8 mouse cellular contexts compared by ENCODE assay signal in the genomic region with DNA sequence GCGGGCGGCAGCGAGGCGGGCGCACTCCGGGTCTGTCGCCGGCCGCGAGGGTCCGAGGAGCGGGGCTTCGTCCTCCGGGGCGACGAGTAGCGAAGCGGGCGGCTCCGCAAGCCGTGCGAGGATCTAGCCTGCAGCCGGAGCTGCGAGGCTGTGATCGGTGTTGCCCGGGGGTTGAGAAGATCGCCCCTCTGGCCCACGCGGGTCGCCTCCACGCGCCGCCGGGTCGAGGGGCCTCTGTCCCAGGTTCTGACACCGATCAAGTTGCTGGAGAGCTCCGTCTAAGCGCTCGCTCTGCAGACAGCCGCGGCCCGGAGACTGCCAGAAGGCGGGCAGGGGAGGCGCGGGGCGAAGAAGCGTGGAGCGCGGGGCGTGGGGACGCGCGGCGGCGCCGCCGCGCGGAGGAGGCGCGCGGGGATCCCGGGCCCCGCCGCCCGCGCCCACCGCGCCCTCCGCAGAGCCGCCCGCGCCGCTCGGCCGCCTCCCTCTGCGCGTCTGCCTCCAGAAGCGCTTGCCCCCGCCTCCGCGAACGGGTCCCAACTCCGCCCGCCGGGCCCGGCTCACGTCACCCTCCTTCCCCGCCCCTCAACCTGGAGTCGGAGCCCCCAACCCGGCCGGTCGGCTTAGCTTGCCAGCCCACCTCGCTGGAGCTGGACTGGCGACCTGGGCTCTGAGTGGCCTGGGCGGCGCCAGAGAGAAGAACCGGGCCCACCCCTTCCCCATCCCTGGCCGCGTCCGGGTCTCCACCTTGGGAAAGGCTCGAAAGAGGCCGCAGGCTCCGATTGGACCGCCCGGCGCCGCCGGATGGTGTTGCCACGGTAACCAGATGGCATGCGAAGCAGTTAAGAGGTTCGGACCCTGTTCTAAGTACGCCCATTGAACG. TPM values are rescaled to one million over a fixed set of nuclear protein-coding genes. Genes with fewer than 3 reads are reported as not detected.
A peak's percentile ranks its signal among the peaks of the same experiment; 100 is the strongest.
DNase-seq lines count a peak whose midpoint lies in the region; ATAC-seq and TF ChIP-seq lines count a peak whose summit lies in the region.

Gene Ajap1 (minus strand): TSS at position 353 of the 880 bp plus-strand sequence.

- no peaks in the 10 kb centered on the region for H3K36me3 ChIP-seq in thymus, adult 2 months (ENCODE audit: control insufficient read depth, insufficient read depth, low read length)
- no peaks in the 10 kb centered on the region for H3K36me3 ChIP-seq in intestine, embryonic 15.5 days
- H3K36me3 ChIP-seq in midbrain, embryonic 11.5 days (ENCODE audit: control insufficient read depth, insufficient read depth, low read length), result no peaks in the 10 kb centered on the region
- no peaks in the 10 kb centered on the region for H3K36me3 ChIP-seq in testis, adult 2 months (ENCODE audit: control insufficient read depth, insufficient read depth, low read length)

- TF ChIP-seq POLR2A in thymus, adult 2 months (IDR thresholded peaks at IDR 0.05; ENCODE audit: control insufficient read depth, extremely low read depth, insufficient read depth, low read length, poor library complexity), result no peak
- no peak for TF ChIP-seq POLR2A in testis, adult 2 months (IDR thresholded peaks at IDR 0.05; ENCODE audit: control insufficient read depth, low read depth, low read length)

- peak within 1 kb of the TSS; percentile 3; the same call in 1 of the 2 replicates for H3K9ac ChIP-seq in intestine, embryonic 15.5 days
- peak within 1 kb of the TSS; percentile 73 for H3K9ac ChIP-seq in midbrain, embryonic 11.5 days (ENCODE audit: low read length)

- no peak within 1 kb of the TSS for H3K27ac ChIP-seq in thymus, adult 2 months (ENCODE audit: control insufficient read depth, insufficient read depth, low read length)
- H3K27ac ChIP-seq in intestine, embryonic 15.5 days, result no peak within 1 kb of the TSS
- peak within 1 kb of the TSS; percentile 15; the same call in 1 of the 2 replicates for H3K27ac ChIP-seq in midbrain, embryonic 11.5 days (ENCODE audit: low read depth, low read length)
- H3K27ac ChIP-seq in testis, adult 2 months (ENCODE audit: control insufficient read depth, insufficient read depth, low read depth, low read length), result no peak within 1 kb of the TSS

- no peaks in the 10 kb centered on the region for H3K9me3 ChIP-seq in intestine, embryonic 15.5 days
- H3K9me3 ChIP-seq in midbrain, embryonic 11.5 days (ENCODE audit: control insufficient read depth, low read length), result no peaks in the 10 kb centered on the region

- WGBS in thymus, adult 2 months, result 5% methylated on average over 113 of the region's 114 CpGs
- WGBS in intestine, embryonic 15.5 days, result under 1% methylated on average over 86 of the region's 114 CpGs
- WGBS in midbrain, embryonic 11.5 days, result under 1% methylated on average over 100 of the region's 114 CpGs

- H3K4me1 ChIP-seq in thymus, adult 2 months (replicated peaks; ENCODE audit: control insufficient read depth, insufficient read depth, low read length), result no peaks in the 10 kb centered on the region
- H3K4me1 ChIP-seq in intestine, embryonic 15.5 days (replicated peaks), result peaks cover 13% of the 10 kb centered on the region
- H3K4me1 ChIP-seq in midbrain, embryonic 11.5 days (ENCODE audit: control insufficient read depth, insufficient read depth, low read length), result peaks cover 48% of the 10 kb centered on the region
- peaks cover 18% of the 10 kb centered on the region for H3K4me1 ChIP-seq in testis, adult 2 months (ENCODE audit: control insufficient read depth, insufficient read depth, low read length)

- 0 out of 2 replicates have a peak within 1 kb of the TSS, but pooled peaks have one; percentile 6 for H3K4me3 ChIP-seq in thymus, adult 2 months (ENCODE audit: control insufficient read depth, insufficient read depth, low read length)
- peak within 1 kb of the TSS; percentile 40 for H3K4me3 ChIP-seq in intestine, embryonic 15.5 days (replicated peaks)
- H3K4me3 ChIP-seq in midbrain, embryonic 11.5 days (ENCODE audit: low read depth, low read length), result peak within 1 kb of the TSS; percentile 60
- peak within 1 kb of the TSS; percentile 68 for H3K4me3 ChIP-seq in testis, adult 2 months (ENCODE audit: control insufficient read depth, low read depth, low read length)

- DNase-seq in cerebellum, adult 9-11 months, result peak; percentile 20
- DNase-seq in cerebellum, adult 11 months, result no peak
- no peak for DNase-seq in thymus, adult 2 months
- no peak for DNase-seq in thymus, postnatal 36 days
- peak; percentile 98 for DNase-seq in midbrain, embryonic 11.5 days (ENCODE audit: low spot score, missing footprints)

- ATAC-seq in intestine, embryonic 15.5 days, result peak; percentile 16; the same call in 1 of the 2 replicates
- peak; percentile 72 for ATAC-seq in midbrain, embryonic 11.5 days (ENCODE audit: low FRiP score)
- ATAC-seq in monocyte, adult 5-6 weeks (replicated peaks; ENCODE audit: insufficient number of reproducible peaks, low FRiP score, low TSS enrichment, poor library complexity, severe bottlenecking), result no peak

- TF ChIP-seq CTCF in thymus, adult 2 months (IDR thresholded peaks at IDR 0.05; ENCODE audit: borderline replicate concordance, control insufficient read depth, extremely low read depth, insufficient read depth, low read length, poor library complexity), result no peak
- no peak for TF ChIP-seq CTCF in testis, adult 2 months (IDR thresholded peaks at IDR 0.05; ENCODE audit: control insufficient read depth, insufficient read depth, insufficient replicate concordance, low read depth, low read length)

- peaks cover 2% of the 10 kb centered on the region; the same call in 1 of the 2 replicates for H3K27me3 ChIP-seq in thymus, adult 2 months (ENCODE audit: control insufficient read depth, insufficient read depth, low read length)
- H3K27me3 ChIP-seq in intestine, embryonic 15.5 days (replicated peaks), result peaks cover 70% of the 10 kb centered on the region
- H3K27me3 ChIP-seq in midbrain, embryonic 11.5 days (ENCODE audit: control insufficient read depth, insufficient read depth, low read length), result peaks cover 34% of the 10 kb centered on the region
- no peaks in the 10 kb centered on the region; the same call in none of the 2 replicates for H3K27me3 ChIP-seq in testis, adult 2 months (ENCODE audit: control insufficient read depth, insufficient read depth, low read length)

- H3K4me2 ChIP-seq in intestine, embryonic 15.5 days (replicated peaks), result peak within 1 kb of the TSS; percentile 81
- peak within 1 kb of the TSS; percentile 98 for H3K4me2 ChIP-seq in midbrain, embryonic 11.5 days

RNA-seq across cellular contexts. Expression of gene Ajap1, which starts in this region (rescaled TPM):
- polyA plus RNA-seq in thymus, adult 2 months (2012; rRNA removed), result 2.3 TPM in 2 replicates
- 0.73 and 1.3 TPM in 2 replicates for polyA plus RNA-seq in intestine, embryonic 15.5 days (2015; fragmentation: Nextera tagmentation; extraction: Ambion mirVana)
- polyA plus RNA-seq in midbrain, embryonic 11.5 days (2014; fragmentation: Nextera tagmentation; extraction: Ambion mirVana), result 2.1 TPM in 2 replicates
- polyA plus RNA-seq in testis, adult 2 months (2012; rRNA removed), result not detected in 2 replicates
- not detected in 3 replicates for total RNA-seq in monocyte, adult 5-6 weeks (2017)

Comparison
In these comparisons a context has a peak if more than half of its experiments do, and no peak if none do; other contexts are left out.
1. DNase-seq: peak in cerebellum, adult 9-11 months (single experiment) and midbrain, embryonic 11.5 days (single experiment); none in cerebellum, adult 11 months (single experiment), thymus, adult 2 months (single experiment) and thymus, postnatal 36 days (0 of 2).
2. H3K4me3 ChIP-seq: peak in every context shown above with its lines; median percentile 68 in testis, adult 2 months; 60 in midbrain, embryonic 11.5 days; 40 in intestine, embryonic 15.5 days; 6 in thymus, adult 2 months.